Mouse (Mus musculus) intestine, embryonic 14.5 days (tissue): ENCODE results near the gene Gzmf. TPM values are rescaled to one million over a fixed set of nuclear protein-coding genes. Genes with fewer than 3 reads are reported as not detected.
A peak's percentile ranks its signal among the peaks of the same experiment; 100 is the strongest.
"Not testable (repeated sequence)": the region's sequence is repeated elsewhere in the genome, so short reads cannot be mapped to it uniquely, and the experiment has no call there.

Source experiments
- ATAC-seq: fragments of 200-750 bp; cut with Nextera tagmentation; replicated peaks from 2 replicates; pipeline ENCODE4 v1.8.0; 2017; ENCODE audit warnings: low read depth, moderate number of reproducible peaks, moderate TSS enrichment, moderate library complexity; ENCODE audit not compliant: low FRiP score, low TSS enrichment
- DNase-seq: peaks from one replicate; pipeline ENCODE4 v3.0.0-alpha.2; 2018; ENCODE audit warnings: low spot score
- H3K27ac ChIP-seq: fragments of 300-500 bp; sonication (generic); 2 replicates; pipeline ENCODE4 v1.5.1; 2014; ENCODE audit warnings: low read depth, mild to moderate bottlenecking, control low read depth
- H3K27me3 ChIP-seq: fragments of 300-500 bp; sonication (generic); replicated peaks from 2 replicates; pipeline ENCODE4 v1.6.1; 2014; ENCODE audit warnings: low read length, control low read depth; ENCODE audit not compliant: control insufficient read depth, insufficient read depth
- H3K36me3 ChIP-seq: fragments of 300-500 bp; sonication (generic); 2 replicates; pipeline ENCODE4 v1.6.1; 2014; ENCODE audit warnings: low read length, control low read depth; ENCODE audit not compliant: control insufficient read depth, insufficient read depth
- H3K4me1 ChIP-seq: fragments of 300-500 bp; sonication (generic); replicated peaks from 2 replicates; pipeline ENCODE4 v1.6.1; 2014; ENCODE audit warnings: low read length, control low read depth, mixed read lengths; ENCODE audit not compliant: control insufficient read depth, insufficient read depth
- H3K4me2 ChIP-seq: fragments of 300-500 bp; sonication (generic); 2 replicates; pipeline ENCODE4 v1.6.1; 2014; ENCODE audit warnings: low read length
- H3K4me3 ChIP-seq: fragments of 300-500 bp; sonication (generic); 2 replicates; pipeline ENCODE4 v1.5.1; 2014; ENCODE audit warnings: low read depth, low read length, control low read depth, mixed read lengths
- H3K9ac ChIP-seq: fragments of 300-500 bp; sonication (generic); 2 replicates; pipeline ENCODE4 v1.6.1; 2014; ENCODE audit warnings: mild to moderate bottlenecking, low read length
- H3K9me3 ChIP-seq: fragments of 300-500 bp; sonication (generic); 2 replicates; pipeline ENCODE4 v1.6.1; 2016; ENCODE audit warnings: low read length, control low read depth; ENCODE audit not compliant: control insufficient read depth
- WGBS: fragments of 180-500 bp; shearing (Covaris S2); extraction: QIAGEN DNeasy Blood & Tissue Kit; methylation state at CpG from one replicate; pipeline ENCODE4 v1.1.7; 2014; 5-methylcytosine and 5-hydroxymethylcytosine counted together
- polyA plus RNA-seq: library from polyadenylated mRNA; unstranded; fragments of >200 nt; fragmentation: Nextera tagmentation; extraction: Ambion mirVana; gene quantifications from 2 replicates; pipeline ENCODE4 v1.2.1, GENCODE M21; 2014

The Gzmf gene
- polyA plus RNA-seq = not detected in 2 replicates

DNA sequence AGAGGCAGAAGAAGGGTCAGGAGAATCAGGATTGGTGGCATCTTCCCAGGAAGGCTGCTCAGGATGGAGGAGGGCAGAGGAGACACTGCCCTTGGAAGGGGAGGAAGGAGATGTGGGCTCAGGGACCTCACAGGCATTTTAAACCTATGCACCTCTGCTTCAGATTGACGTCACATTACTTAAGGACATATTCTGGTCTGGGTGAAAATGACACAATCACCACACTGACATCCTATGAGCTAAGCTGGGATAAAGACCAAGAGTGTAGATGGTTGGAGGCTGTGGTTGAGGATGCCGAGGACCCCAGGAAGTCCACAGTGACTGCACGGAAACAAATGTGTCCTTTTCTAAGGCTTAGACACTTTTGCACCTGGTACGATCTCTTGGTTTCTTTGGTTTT, at the start of gene Gzmf:
Gene Gzmf, minus strand, starts transcription at position 101 of the 400 bp plus-strand sequence.
- ATAC-seq = no peak

GRCm38 (mm10) chr14:56240409-56240808, 29.2 kb upstream of the Gzmf start:
- no peak overlapping the region for H3K4me3 ChIP-seq
- ATAC-seq = no peak

More for the DNA sequence above, at the start of gene Gzmf:
- DNase-seq = no peak
- Histone ChIP-seq H3K9me3 (no peaks in the 10 kb centered on the region), H3K27me3 (no peaks in the 10 kb centered on the region), H3K36me3 (no peaks in the 10 kb centered on the region), H3K4me1 (no peaks in the 10 kb centered on the region), H3K4me2 (no peak within 1 kb of the TSS), H3K27ac (no peak within 1 kb of the TSS), H3K4me3 (no peak within 1 kb of the TSS), H3K9ac (no peak within 1 kb of the TSS)
- WGBS = 91% methylated on average over 4 of the region's 4 CpGs

GRCm38 (mm10) chr14:56234556-56234955, 23.3 kb upstream of the Gzmf start, which contains the start of gene Gzmc:
Gzmc (minus strand) TSS chr14:56234656.
- Histone ChIP-seq H3K9ac (no peak within 1 kb of the TSS), H3K36me3 (no peaks in the 10 kb centered on the region), H3K9me3 (no peaks in the 10 kb centered on the region), H3K4me2 (no peak within 1 kb of the TSS), H3K4me3 (no peak within 1 kb of the TSS), H3K27me3 (no peaks in the 10 kb centered on the region), H3K27ac (no peak within 1 kb of the TSS), H3K4me1 (no peaks in the 10 kb centered on the region)
- no peak for DNase-seq
- no peak for ATAC-seq
- WGBS = 80% methylated on average over 2 of the region's 2 CpGs

More at GRCm38 (mm10) chr14:56240409-56240808, 29.2 kb upstream of the Gzmf start:
- H3K27ac ChIP-seq = no peak overlapping the region
- H3K4me2 ChIP-seq = no peak overlapping the region
- H3K9me3 ChIP-seq = no peaks in the 10 kb centered on the region
- H3K9ac ChIP-seq = no peak overlapping the region
- H3K4me1 ChIP-seq = no peaks in the 10 kb centered on the region
- no peak for DNase-seq
- H3K27me3 ChIP-seq = no peaks in the 10 kb centered on the region
- H3K36me3 ChIP-seq = no peaks in the 10 kb centered on the region

GRCm38 (mm10) chr14:56205613-56206012, 5.6 kb downstream of the Gzmf start:
- ATAC-seq = no peak

GRCm38 (mm10) chr14:56205021-56205420, 6.2 kb downstream of the Gzmf start:
- DNase-seq = peak; percentile 72
- H3K9me3 ChIP-seq, H3K36me3 ChIP-seq, H3K4me2 ChIP-seq, H3K4me1 ChIP-seq, H3K4me3 ChIP-seq, H3K27ac ChIP-seq, H3K27me3 ChIP-seq, H3K9ac ChIP-seq, ATAC-seq: not testable (repeated sequence)
- WGBS = 32% methylated on average over 5 of the region's 5 CpGs

More at GRCm38 (mm10) chr14:56205613-56206012, 5.6 kb downstream of the Gzmf start:
- WGBS = 84% methylated on average over 1 of the region's 1 CpGs
- no peaks in the 10 kb centered on the region for H3K27me3 ChIP-seq
- no peaks in the 10 kb centered on the region for H3K9me3 ChIP-seq
- H3K27ac ChIP-seq = no peak overlapping the region
- H3K4me3 ChIP-seq = no peak overlapping the region
- H3K9ac ChIP-seq = no peak overlapping the region
- no peaks in the 10 kb centered on the region for H3K4me1 ChIP-seq
- no peak for DNase-seq
- H3K4me2 ChIP-seq = no peak overlapping the region
- no peaks in the 10 kb centered on the region for H3K36me3 ChIP-seq

GRCm38 (mm10) chr14:56203975-56204374, 7.2 kb downstream of the Gzmf start:
- Histone ChIP-seq H3K9ac (no peak overlapping the region), H3K36me3 (no peaks in the 10 kb centered on the region), H3K4me1 (no peaks in the 10 kb centered on the region), H3K27ac (no peak overlapping the region), H3K4me2 (no peak overlapping the region), H3K9me3 (no peaks in the 10 kb centered on the region), H3K27me3 (no peaks in the 10 kb centered on the region), H3K4me3 (no peak overlapping the region)
- WGBS = 11% methylated on average over 2 of the region's 2 CpGs
- peak; percentile 85 for DNase-seq
- ATAC-seq = no peak; the same call in 1 of the 2 replicates

GRCm38 (mm10) chr14:56186946-56187345, 24.3 kb downstream of the Gzmf start:
- DNase-seq (no peak), ATAC-seq (no peak)
- no peaks in the 10 kb centered on the region for H3K9me3 ChIP-seq
- no peaks in the 10 kb centered on the region for H3K36me3 ChIP-seq
- no peaks in the 10 kb centered on the region for H3K27me3 ChIP-seq
- WGBS = 54% methylated on average over 6 of the region's 6 CpGs
- no peaks in the 10 kb centered on the region for H3K4me1 ChIP-seq
- no peak overlapping the region for H3K4me2 ChIP-seq
- no peak overlapping the region for H3K9ac ChIP-seq
- H3K27ac ChIP-seq = no peak overlapping the region
- H3K4me3 ChIP-seq = no peak overlapping the region

GRCm38 (mm10) chr14:56186521-56186920, 24.7 kb downstream of the Gzmf start:
- H3K27me3 ChIP-seq = no peaks in the 10 kb centered on the region

DNA sequence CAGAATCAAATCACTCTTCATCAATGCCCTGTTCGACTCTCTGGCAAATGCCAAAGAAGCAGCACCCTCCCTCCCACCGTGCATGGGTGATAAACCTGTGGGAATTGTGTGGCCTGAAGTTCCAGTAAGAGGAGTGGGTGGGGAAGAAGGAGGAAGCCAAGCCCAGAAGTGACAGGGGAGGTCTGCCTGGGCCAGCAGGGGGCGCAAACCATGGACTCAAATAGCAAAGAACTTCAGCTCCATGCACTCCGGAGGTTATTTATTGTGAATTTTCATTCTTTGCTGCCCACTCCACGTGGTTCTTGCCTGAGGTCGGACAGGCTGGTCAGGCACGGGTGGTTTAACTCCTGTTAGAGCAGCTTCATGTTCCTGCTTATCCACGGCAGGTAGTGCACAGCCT, 33.6 kb downstream of the Gzmf start:
- DNase-seq = peak; percentile 69
- not testable (repeated sequence) for H3K9me3 ChIP-seq, H3K4me3 ChIP-seq, ATAC-seq, H3K4me1 ChIP-seq, H3K27ac ChIP-seq, H3K9ac ChIP-seq, H3K36me3 ChIP-seq, H3K27me3 ChIP-seq, H3K4me2 ChIP-seq
- WGBS = 18% methylated on average over 8 of the region's 8 CpGs

More at GRCm38 (mm10) chr14:56186521-56186920, 24.7 kb downstream of the Gzmf start:
- H3K4me3 ChIP-seq = no peak overlapping the region
- H3K27ac ChIP-seq = no peak overlapping the region
- no peaks in the 10 kb centered on the region for H3K36me3 ChIP-seq
- no peak overlapping the region for H3K4me2 ChIP-seq
- ATAC-seq (no peak), DNase-seq (no peak)
- no peaks in the 10 kb centered on the region for H3K9me3 ChIP-seq
- WGBS = 74% methylated on average over 5 of the region's 5 CpGs
- H3K4me1 ChIP-seq = no peaks in the 10 kb centered on the region
- H3K9ac ChIP-seq = no peak overlapping the region
